26 mouse cellular contexts compared by ENCODE assay signal in the genomic region with DNA sequence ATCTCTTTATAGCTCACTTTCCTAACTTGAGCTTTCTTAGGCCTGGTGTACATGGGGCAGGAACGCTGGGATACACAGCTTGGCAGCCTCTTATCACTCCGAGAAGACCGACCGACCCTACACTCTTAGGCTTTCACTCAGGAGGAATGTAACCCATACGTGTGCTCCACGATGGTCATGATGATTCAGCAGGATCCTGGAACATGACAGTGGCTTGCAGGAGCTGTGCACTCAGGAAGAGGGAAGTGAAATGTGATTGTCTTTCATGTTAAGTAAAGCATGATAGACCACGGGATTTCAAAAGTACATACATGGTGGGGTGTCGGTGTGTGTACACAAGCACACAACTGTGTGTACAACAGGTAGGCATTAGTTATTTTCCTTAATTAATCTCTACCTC.
A peak's percentile ranks its signal among the peaks of the same experiment; 100 is the strongest.
DNase-seq lines count a peak whose midpoint lies in the region; ATAC-seq lines count a peak whose summit lies in the region.
"Had no signal": no experiment of that assay in that cellular context is flagged by ENCODE, and none has a peak within 500 bp of the region (broad histone marks: within the 10 kb centered on the region; RNA-seq: fewer than 3 reads in every experiment).

No protein-coding gene starts in this region.

- H3K4me2 ChIP-seq in heart, embryonic 13.5 days = peak overlapping the region; percentile 14; the same call in 1 of the 2 replicates
- H3K4me2 ChIP-seq in heart, embryonic 12.5 days = no peak overlapping the region
- H3K4me2 ChIP-seq: embryonic facial prominence, embryonic 15.5 days; hindbrain, embryonic 15.5 days; lung, embryonic 14.5 days had no signal

- ATAC-seq in heart, embryonic 13.5 days (ENCODE audit: extremely low read depth, insufficient number of reproducible peaks, low FRiP score, low TSS enrichment) = no peak
- ATAC-seq in heart, embryonic 12.5 days (ENCODE audit: insufficient number of reproducible peaks, low FRiP score) = no peak
- ATAC-seq in megakaryocyte, adult 5-6 weeks (ENCODE audit: poor library complexity, severe bottlenecking) = peak; percentile 67

- H3K9me3 ChIP-seq in heart, embryonic 13.5 days = no peaks in the 10 kb centered on the region
- no peaks in the 10 kb centered on the region for H3K9me3 ChIP-seq in heart, embryonic 12.5 days (replicated peaks)
- H3K9me3 ChIP-seq: embryonic facial prominence, embryonic 15.5 days; forebrain, embryonic 10.5 days; hindbrain, embryonic 15.5 days had no signal

- H3K27ac ChIP-seq in heart, embryonic 13.5 days (replicated peaks) = peak overlapping the region; percentile 48; the same call in 1 of the 2 replicates
- H3K27ac ChIP-seq in heart, embryonic 12.5 days (ENCODE audit: poor library complexity, severe bottlenecking) = no peak overlapping the region
- H3K27ac ChIP-seq: embryonic facial prominence, embryonic 15.5 days; forebrain, embryonic 10.5 days; gastrocnemius, adult 2 months; heart, adult 2 months; hindbrain, embryonic 15.5 days; layer of hippocampus, adult 2 months had no signal

- DNase-seq in 416B (ENCODE audit: low read depth) (peak; percentile 53), ZHBTc4 (ENCODE audit: low read depth, low spot score) (peak; percentile 47)
- no peak for DNase-seq in gastrocnemius, postnatal 25 days
- no peak for DNase-seq in cerebellum, adult 9-10 months
- DNase-seq: adrenal gland, postnatal 25 days; cerebellum, adult 11-12 months; cerebellum, postnatal 25 days; gastrocnemius, adult 2 months; heart, adult 2 months; heart, postnatal 4 days; kidney, adult 11 months; kidney, postnatal 10 days; layer of hippocampus, postnatal 36 days; liver; lung, embryonic 14.5 days; lung, postnatal 36 days; midbrain, embryonic 14.5 days; thymus, postnatal 36 days had no signal

- 0 out of 2 replicates have a peak overlapping the region, but pooled peaks have one; percentile 40 for H3K9ac ChIP-seq in heart, embryonic 13.5 days
- H3K9ac ChIP-seq in heart, embryonic 12.5 days = no peak overlapping the region
- H3K9ac ChIP-seq: embryonic facial prominence, embryonic 15.5 days; hindbrain, embryonic 15.5 days; lung, embryonic 14.5 days had no signal

- no peak overlapping the region for H3K4me3 ChIP-seq in heart, embryonic 13.5 days
- no peak overlapping the region for H3K4me3 ChIP-seq in heart, embryonic 12.5 days
- H3K4me3 ChIP-seq: embryonic facial prominence, embryonic 15.5 days; forebrain, embryonic 10.5 days; gastrocnemius, adult 2 months; heart, adult 2 months; hindbrain, embryonic 15.5 days; layer of hippocampus, adult 2 months; myocyte had no signal

- H3K4me1 ChIP-seq in heart, embryonic 13.5 days = peaks cover 58% of the 10 kb centered on the region
- H3K4me1 ChIP-seq in heart, embryonic 12.5 days (replicated peaks) = peaks cover 48% of the 10 kb centered on the region

- H3K27me3 ChIP-seq in heart, embryonic 13.5 days (replicated peaks) = no peaks in the 10 kb centered on the region
- no peaks in the 10 kb centered on the region for H3K27me3 ChIP-seq in heart, embryonic 12.5 days (replicated peaks)
- H3K27me3 ChIP-seq: embryonic facial prominence, embryonic 15.5 days; hindbrain, embryonic 15.5 days had no signal

- 29% methylated on average over 8 of the region's 8 CpGs for WGBS in heart, embryonic 13.5 days
- WGBS in heart, embryonic 12.5 days = 36% methylated on average over 8 of the region's 8 CpGs

- H3K36me3 ChIP-seq in heart, embryonic 13.5 days = peaks cover 3% of the 10 kb centered on the region; the same call in 1 of the 2 replicates
- H3K36me3 ChIP-seq in heart, embryonic 12.5 days = no peaks in the 10 kb centered on the region
- H3K36me3 ChIP-seq: embryonic facial prominence, embryonic 15.5 days; forebrain, embryonic 10.5 days; hindbrain, embryonic 15.5 days had no signal

Comparison
In these comparisons a context has a peak if more than half of its experiments do, and no peak if none do; other contexts are left out.
1. DNase-seq: peak in 416B (single experiment) and ZHBTc4 (single experiment); none in gastrocnemius, postnatal 25 days (single experiment) and cerebellum, adult 9-10 months (single experiment).